ENCODE assay signal across 23 mouse cellular contexts in the genomic region with DNA sequence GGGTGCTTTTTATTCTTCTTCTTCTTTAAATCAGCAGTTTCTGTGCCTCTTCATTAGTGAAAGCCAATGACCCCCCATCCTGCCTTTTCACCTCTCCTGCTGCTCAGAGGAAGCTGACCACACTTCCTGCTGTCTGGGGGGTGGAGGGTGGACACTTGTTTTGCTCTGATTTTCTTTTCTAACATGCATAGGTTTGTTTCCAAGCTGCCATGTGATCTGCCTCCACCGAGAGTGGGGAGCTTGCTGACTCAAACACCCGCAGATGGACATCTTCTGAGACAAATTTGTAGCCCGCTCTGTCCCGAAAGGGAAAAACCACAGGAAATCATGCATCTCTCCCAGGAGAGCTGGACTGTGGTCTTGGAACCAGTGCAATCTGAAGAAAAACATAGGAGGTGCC.
DNase-seq lines count a peak whose midpoint lies in the region; ATAC-seq lines count a peak whose summit lies in the region.
"Had no signal": no experiment of that assay in that cellular context is flagged by ENCODE, and none has a peak within 500 bp of the region (broad histone marks: within the 10 kb centered on the region; RNA-seq: fewer than 3 reads in every experiment).

No protein-coding gene starts in this region.

- no peak overlapping the region for H3K27ac ChIP-seq in neural tube, embryonic 15.5 days (replicated peaks)
- H3K27ac ChIP-seq in forebrain, embryonic 11.5 days (ENCODE audit: low read depth, low read length): no peak overlapping the region
- H3K27ac ChIP-seq: forebrain, embryonic 13.5 days; hindbrain, embryonic 10.5 days; left cerebral cortex, adult 2 months; liver, embryonic 12.5 days; midbrain, embryonic 15.5 days; stomach, embryonic 15.5 days had no signal

- no peaks in the 10 kb centered on the region for H3K36me3 ChIP-seq in neural tube, embryonic 15.5 days
- no peaks in the 10 kb centered on the region for H3K36me3 ChIP-seq in forebrain, embryonic 11.5 days (ENCODE audit: control insufficient read depth, insufficient read depth, low read length)
- H3K36me3 ChIP-seq: hindbrain, embryonic 10.5 days; liver, embryonic 12.5 days; midbrain, embryonic 15.5 days; stomach, embryonic 15.5 days had no signal

- H3K9me3 ChIP-seq in neural tube, embryonic 15.5 days (replicated peaks): no peaks in the 10 kb centered on the region
- H3K9me3 ChIP-seq in forebrain, embryonic 11.5 days (ENCODE audit: control insufficient read depth, low read length): no peaks in the 10 kb centered on the region
- H3K9me3 ChIP-seq: forebrain, embryonic 13.5 days; hindbrain, embryonic 10.5 days; liver, embryonic 12.5 days; midbrain, embryonic 15.5 days; stomach, embryonic 15.5 days had no signal

- WGBS in neural tube, embryonic 15.5 days: 66% methylated on average over 4 of the region's 4 CpGs
- WGBS in forebrain, embryonic 11.5 days: 88% methylated on average over 4 of the region's 4 CpGs

- peaks cover 6% of the 10 kb centered on the region for H3K4me1 ChIP-seq in neural tube, embryonic 15.5 days
- no peaks in the 10 kb centered on the region for H3K4me1 ChIP-seq in forebrain, embryonic 11.5 days (replicated peaks; ENCODE audit: control insufficient read depth, insufficient read depth, low read length)
- H3K4me1 ChIP-seq: forebrain, embryonic 13.5 days; hindbrain, embryonic 10.5 days; liver, embryonic 12.5 days; megakaryocyte, embryonic 14.5 days; midbrain, embryonic 15.5 days; stomach, embryonic 15.5 days had no signal

- H3K4me2 ChIP-seq in neural tube, embryonic 15.5 days: peak overlapping the region; percentile 11; the same call in 1 of the 2 replicates
- H3K4me2 ChIP-seq in forebrain, embryonic 11.5 days (ENCODE audit: low read depth, low read length, severe bottlenecking): no peak overlapping the region
- H3K4me2 ChIP-seq: forebrain, embryonic 13.5 days; liver, embryonic 12.5 days; midbrain, embryonic 15.5 days; stomach, embryonic 15.5 days had no signal

- no peak overlapping the region for H3K9ac ChIP-seq in neural tube, embryonic 15.5 days (replicated peaks)
- no peak overlapping the region for H3K9ac ChIP-seq in forebrain, embryonic 11.5 days (ENCODE audit: low read length)
- H3K9ac ChIP-seq: forebrain, embryonic 13.5 days; liver, embryonic 12.5 days; midbrain, embryonic 15.5 days; stomach, embryonic 15.5 days had no signal

- no peak overlapping the region for H3K4me3 ChIP-seq in neural tube, embryonic 15.5 days (replicated peaks)
- H3K4me3 ChIP-seq in forebrain, embryonic 11.5 days (ENCODE audit: low read depth, low read length): no peak overlapping the region
- H3K4me3 ChIP-seq: forebrain, embryonic 13.5 days; hindbrain, embryonic 10.5 days; left cerebral cortex, adult 2 months; liver, embryonic 12.5 days; megakaryocyte, embryonic 14.5 days; midbrain, embryonic 15.5 days; myocyte; stomach, embryonic 15.5 days had no signal

- 0 out of 2 replicates have a peak, but pooled peaks have one; percentile 34 for ATAC-seq in frontal cortex, adult (ENCODE audit: low TSS enrichment)
- ATAC-seq in neural tube, embryonic 15.5 days (ENCODE audit: low FRiP score): no peak
- ATAC-seq in forebrain, embryonic 11.5 days (replicated peaks; ENCODE audit: low FRiP score): no peak
- ATAC-seq: activated CD4-positive, CD25-positive, alpha-beta regulatory T cell, adult 4 months; CD4-positive, CD25-positive, alpha-beta regulatory T cell, adult 4 months; forebrain, embryonic 13.5 days; liver, embryonic 12.5 days; midbrain, embryonic 15.5 days had no signal

- H3K27me3 ChIP-seq in neural tube, embryonic 15.5 days (replicated peaks): no peaks in the 10 kb centered on the region
- no peaks in the 10 kb centered on the region for H3K27me3 ChIP-seq in forebrain, embryonic 11.5 days (ENCODE audit: control insufficient read depth, insufficient read depth, low read length)
- H3K27me3 ChIP-seq: forebrain, embryonic 13.5 days; liver, embryonic 12.5 days; megakaryocyte, embryonic 14.5 days; midbrain, embryonic 15.5 days; stomach, embryonic 15.5 days had no signal

- DNase-seq in frontal cortex, postnatal 25 days (ENCODE audit: low spot score in 2 of 2): no peak
- DNase-seq in neural tube, embryonic 10.5 days (ENCODE audit: extremely low spot score, low spot score): no peak
- DNase-seq in kidney, postnatal 25 days: peak; percentile 14 to 45
- no peak for DNase-seq in forebrain, embryonic 11.5 days (ENCODE audit: low spot score)
- DNase-seq in testis, postnatal 14 days (ENCODE audit: low spot score): no peak
- DNase-seq: cerebellum, postnatal 10 days; gastrocnemius, postnatal 14 days; layer of hippocampus, adult 9-11 months; lung, adult 2 months; right cerebral cortex, postnatal 25 days; thymus, adult 2 months had no signal

Comparison
In these comparisons a context has a peak if more than half of its experiments do, and no peak if none do; other contexts are left out.
1. DNase-seq: peak in kidney, postnatal 25 days (2 of 2); none in frontal cortex, postnatal 25 days (0 of 2), neural tube, embryonic 10.5 days (single experiment), forebrain, embryonic 11.5 days (single experiment) and testis, postnatal 14 days (single experiment).